Comparison of ENCODE assay signal across 19 mouse cellular contexts in genomic region chr9:71848392-71848791, GRCm38 (mm10).
"Had no signal": no experiment of that assay in that cellular context is flagged by ENCODE, and none has a peak within 500 bp of the region (broad histone marks: within the 10 kb centered on the region; RNA-seq: fewer than 3 reads in every experiment).

No protein-coding gene starts in this region.

- H3K27ac ChIP-seq: limb, embryonic 10.5 days; limb, embryonic 13.5 days; lung, embryonic 15.5 days; midbrain, embryonic 10.5 days; midbrain, embryonic 13.5 days; neural tube, embryonic 13.5 days had no signal

- H3K4me1 ChIP-seq: limb, embryonic 10.5 days; limb, embryonic 13.5 days; lung, embryonic 15.5 days; midbrain, embryonic 13.5 days; neural tube, embryonic 13.5 days had no signal

- H3K9me3 ChIP-seq: limb, embryonic 10.5 days; limb, embryonic 13.5 days; lung, embryonic 15.5 days; midbrain, embryonic 10.5 days; midbrain, embryonic 13.5 days; neural tube, embryonic 13.5 days had no signal

- ATAC-seq: midbrain, embryonic 13.5 days; midbrain, embryonic 16.5 days had no signal

- H3K4me3 ChIP-seq: limb, embryonic 10.5 days; limb, embryonic 13.5 days; lung, embryonic 15.5 days; midbrain, embryonic 10.5 days; midbrain, embryonic 13.5 days; myocyte; neural tube, embryonic 13.5 days had no signal

- H3K27me3 ChIP-seq: limb, embryonic 13.5 days; lung, embryonic 15.5 days; midbrain, embryonic 13.5 days; neural tube, embryonic 13.5 days had no signal

- H3K9ac ChIP-seq: limb, embryonic 13.5 days; lung, embryonic 15.5 days; midbrain, embryonic 13.5 days; neural tube, embryonic 13.5 days had no signal

- DNase-seq: kidney, adult 18-20 months; kidney, adult 9 months; kidney, postnatal 14 days; kidney, postnatal 4 days; layer of hippocampus, adult 9-11 months; lung, adult 18-20 months; lung, postnatal 10 days; lung, postnatal 36 days; retina, postnatal 1 day; thymus, adult 18-20 months; thymus, postnatal 36 days had no signal

- H3K4me2 ChIP-seq: limb, embryonic 13.5 days; lung, embryonic 15.5 days; midbrain, embryonic 13.5 days; neural tube, embryonic 13.5 days had no signal
